Mouse (Mus musculus): ENCODE data around the gene Gpn1.

Gpn1 gene

GRCm38 (mm10) chr5:31560352-31560751, 65.8 kb downstream of the Gpn1 start:
- no peak for DNase-seq

GRCm38 (mm10) chr5:31562036-31562666, 67.6 kb downstream of the Gpn1 start:
- no peak for DNase-seq

All from cerebellum, adult 18-20 months (tissue).